Comparison of ENCODE assay signal across 16 mouse cellular contexts in the genomic region with DNA sequence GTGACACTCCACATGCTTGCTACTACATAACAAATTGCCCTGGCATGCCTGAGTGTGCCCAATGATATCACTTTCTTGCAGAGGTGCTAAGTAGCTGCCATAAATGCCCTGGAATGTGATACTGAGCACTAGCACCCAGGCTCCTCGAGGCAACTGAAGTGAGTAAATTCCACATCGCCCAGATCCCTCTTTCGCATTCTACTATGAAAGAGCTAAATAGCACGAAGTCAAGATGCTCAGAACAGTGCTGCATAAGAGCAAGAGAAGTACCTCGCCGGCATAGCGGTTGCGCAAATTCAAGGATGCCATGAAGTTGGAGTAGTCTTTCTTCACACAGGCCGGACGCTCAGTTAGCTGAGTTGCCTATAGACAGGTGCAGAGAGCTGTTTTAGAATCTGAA. TPM values are rescaled to one million over a fixed set of nuclear protein-coding genes. Genes with fewer than 3 reads are reported as not detected.
"Had no signal": no experiment of that assay in that cellular context is flagged by ENCODE, and none has a peak within 500 bp of the region (broad histone marks: within the 10 kb centered on the region; RNA-seq: fewer than 3 reads in every experiment).

No protein-coding gene starts in this region.

- H3K4me3 ChIP-seq: liver, embryonic 13.5 days; liver, embryonic 15.5 days; lung, embryonic 15.5 days; megakaryocyte, embryonic 14.5 days; neural tube, embryonic 12.5 days had no signal

- DNase-seq: liver; liver, embryonic 13.5 days; liver, postnatal 0 days; midbrain, embryonic 14.5 days; right cerebral cortex, postnatal 14 days; thymus, adult 18-20 months; thymus, postnatal 14 days; thymus, postnatal 36 days had no signal

- ATAC-seq: liver, postnatal 0 days; midbrain, embryonic 16.5 days had no signal

- H3K4me1 ChIP-seq: liver, embryonic 13.5 days; liver, embryonic 15.5 days; lung, embryonic 15.5 days; megakaryocyte, embryonic 14.5 days; neural tube, embryonic 12.5 days had no signal

- H3K27me3 ChIP-seq: liver, embryonic 13.5 days; liver, embryonic 15.5 days; lung, embryonic 15.5 days; megakaryocyte, embryonic 14.5 days; neural tube, embryonic 12.5 days had no signal

- H3K9ac ChIP-seq: liver, embryonic 13.5 days; liver, embryonic 15.5 days; liver, postnatal 0 days; lung, embryonic 15.5 days; neural tube, embryonic 12.5 days had no signal

- H3K4me2 ChIP-seq: liver, embryonic 11.5 days; liver, embryonic 13.5 days; liver, embryonic 15.5 days; lung, embryonic 15.5 days; midbrain, embryonic 11.5 days; neural tube, embryonic 12.5 days had no signal

- H3K9me3 ChIP-seq: liver, embryonic 13.5 days; liver, embryonic 15.5 days; lung, embryonic 15.5 days; neural tube, embryonic 12.5 days had no signal

- H3K27ac ChIP-seq: liver, embryonic 13.5 days; liver, embryonic 15.5 days; lung, embryonic 15.5 days; macrophage; neural tube, embryonic 12.5 days had no signal

RNA-seq across cellular contexts. Expression of gene Serpind1, which starts 22.1 kb away (rescaled TPM):
- polyA plus RNA-seq: macrophage had no signal
